In the genomic region with DNA sequence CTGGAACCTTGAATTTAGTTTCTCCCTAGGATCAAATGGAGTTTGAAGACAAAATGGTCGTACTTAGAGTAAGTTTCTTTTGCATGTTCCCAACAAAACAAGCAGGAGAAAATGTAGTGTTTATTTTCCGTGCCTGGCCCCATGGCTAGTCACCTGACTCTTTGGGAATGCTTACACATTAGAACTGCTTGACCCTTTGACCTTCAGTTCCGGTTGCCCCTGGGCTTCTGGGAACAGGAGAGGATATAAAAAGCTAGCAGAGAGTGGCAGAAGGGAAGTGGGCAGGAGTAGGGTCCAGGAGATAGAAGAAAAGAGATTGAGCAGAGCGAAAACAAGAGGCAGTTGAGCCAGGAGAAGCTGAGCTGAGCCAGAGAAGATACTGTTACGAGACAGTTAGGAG, we compare ENCODE assay signal across 9 mouse cellular contexts. TPM values are rescaled to one million over a fixed set of nuclear protein-coding genes. Genes with fewer than 3 reads are reported as not detected.
DNase-seq lines count a peak whose midpoint lies in the region; ATAC-seq and TF ChIP-seq lines count a peak whose summit lies in the region.
"Had no signal": no experiment of that assay in that cellular context is flagged by ENCODE, and none has a peak within 500 bp of the region (broad histone marks: within the 10 kb centered on the region; RNA-seq: fewer than 3 reads in every experiment).

No protein-coding gene starts in this region.

- 24% methylated on average over 5 of the region's 5 CpGs for WGBS in embryonic facial prominence, embryonic 14.5 days

- DNase-seq in 3T3-L1 (ENCODE audit: low read depth, low spot score) = peak; percentile 27
- peak; percentile 16 for DNase-seq in embryonic facial prominence, embryonic 14.5 days (ENCODE audit: low spot score)
- peak; percentile 50 for DNase-seq in kidney, postnatal 14 days
- DNase-seq in frontal cortex, postnatal 36 days (ENCODE audit: low spot score in 2 of 2) = no peak
- no peak for DNase-seq in left cerebral cortex, postnatal 25 days (ENCODE audit: low spot score in 2 of 2)
- DNase-seq in left cerebral cortex, adult 2 months (ENCODE audit: extremely low spot score in 1 of 2, low spot score in 2 of 2) = no peak

- intact Hi-C loops in left cerebral cortex, postnatal 25 days (cut with DNase I) = no loop called here
- intact Hi-C loops in left cerebral cortex, adult 2 months (cut with DNase I) = no loop called here

- TF ChIP-seq CTCF in ES-Bruce4 (IDR thresholded peaks at IDR 0.05; ENCODE audit: low read depth, low read length) = no peak
- TF ChIP-seq CTCF in left cerebral cortex, adult 2 months (IDR thresholded peaks at IDR 0.05) = no peak

- no peaks in the 10 kb centered on the region for H3K27me3 ChIP-seq in ES-Bruce4 (ENCODE audit: control insufficient read depth, insufficient read depth, low read length, poor library complexity, severe bottlenecking)
- H3K27me3 ChIP-seq in embryonic facial prominence, embryonic 14.5 days (replicated peaks; ENCODE audit: control insufficient read depth, insufficient read depth, low read length) = no peaks in the 10 kb centered on the region

- H3K27ac ChIP-seq in ES-Bruce4 (ENCODE audit: insufficient read depth, low read length) = no peak overlapping the region
- H3K27ac ChIP-seq in embryonic facial prominence, embryonic 14.5 days (replicated peaks; ENCODE audit: low read depth, low read length) = no peak overlapping the region
- H3K27ac ChIP-seq in left cerebral cortex, adult 2 months = no peak overlapping the region
- H3K27ac ChIP-seq: hindbrain, embryonic 14.5 days had no signal

- 0 out of 2 replicates have a peak, but pooled peaks have one; percentile 1 for TF ChIP-seq EP300 in ES-Bruce4 (IDR thresholded peaks at IDR 0.05; ENCODE audit: insufficient read depth, low read depth, low read length)

- H3K9ac ChIP-seq in ES-Bruce4 (ENCODE audit: low read depth, poor library complexity, severe bottlenecking) = no peak overlapping the region
- H3K9ac ChIP-seq in embryonic facial prominence, embryonic 14.5 days (ENCODE audit: low read depth, low read length) = no peak overlapping the region
- H3K9ac ChIP-seq: hindbrain, embryonic 14.5 days had no signal

- no peak for ATAC-seq in embryonic facial prominence, embryonic 14.5 days (ENCODE audit: low read depth)
- no peak for ATAC-seq in activated CD4-positive, CD25-positive, alpha-beta regulatory T cell, adult 4 months

- H3K4me1 ChIP-seq in ES-Bruce4 (ENCODE audit: control insufficient read depth, insufficient read depth, low read length) = no peaks in the 10 kb centered on the region
- H3K4me1 ChIP-seq in embryonic facial prominence, embryonic 14.5 days (ENCODE audit: control insufficient read depth, insufficient read depth, low read length) = no peaks in the 10 kb centered on the region

- H3K4me2 ChIP-seq in embryonic facial prominence, embryonic 14.5 days (ENCODE audit: low read depth, low read length) = no peak overlapping the region
- H3K4me2 ChIP-seq: hindbrain, embryonic 14.5 days had no signal

- no peak overlapping the region for H3K4me3 ChIP-seq in ES-Bruce4 (ENCODE audit: low read depth, low read length)
- H3K4me3 ChIP-seq in embryonic facial prominence, embryonic 14.5 days (ENCODE audit: low read depth, low read length) = no peak overlapping the region
- H3K4me3 ChIP-seq in left cerebral cortex, adult 2 months = no peak overlapping the region

- TF ChIP-seq POLR2A in ES-Bruce4 (IDR thresholded peaks at IDR 0.05; ENCODE audit: insufficient read depth, low read length) = no peak

- H3K36me3 ChIP-seq in ES-Bruce4 (ENCODE audit: control insufficient read depth, insufficient read depth, low read length, poor library complexity, severe bottlenecking) = no peaks in the 10 kb centered on the region
- H3K36me3 ChIP-seq in embryonic facial prominence, embryonic 14.5 days (ENCODE audit: control insufficient read depth, insufficient read depth, low read length) = no peaks in the 10 kb centered on the region

- no peaks in the 10 kb centered on the region for H3K9me3 ChIP-seq in ES-Bruce4 (replicated peaks; ENCODE audit: control insufficient read depth, insufficient read depth, low read length, poor library complexity, severe bottlenecking)
- peaks cover 7% of the 10 kb centered on the region; the same call in 1 of the 2 replicates for H3K9me3 ChIP-seq in embryonic facial prominence, embryonic 14.5 days (ENCODE audit: control insufficient read depth, low read length)

RNA-seq across cellular contexts. Expression of a gene that starts 8.0 kb away (rescaled TPM):
- polyA plus RNA-seq in ES-Bruce4 (2011; ENCODE audit: insufficient read depth, insufficient read length, low read depth, missing spikeins) = 9.7 and 11.6 TPM in 2 replicates
- 9.2 and 11.3 TPM in 2 replicates for polyA plus RNA-seq in embryonic facial prominence, embryonic 14.5 days (2014; fragmentation: Nextera tagmentation; extraction: Ambion mirVana)
- polyA plus RNA-seq in activated CD4-positive, CD25-positive, alpha-beta regulatory T cell, adult 4 months (2017; shearing (Covaris generic)) = 10 to 100 TPM in 1 of 2 experiments, 1 to 10 TPM in 1; 7.0 to 10.9 TPM
- total RNA-seq in left cerebral cortex, postnatal 25 days (2021) = 10 to 100 TPM in 1 of 2 experiments, 1 to 10 TPM in 1; 9.5 to 11.1 TPM
- total RNA-seq in left cerebral cortex, adult 2 months (2021) = 10 to 100 TPM; 12.7 to 12.8 TPM

RNA-seq across cellular contexts. Expression of a gene that starts 14.1 kb away (rescaled TPM):
- polyA plus RNA-seq in ES-Bruce4 (2011; ENCODE audit: insufficient read depth, insufficient read length, low read depth, missing spikeins) = not detected in 2 replicates
- 0.09 TPM in 1 of 2 replicates, not detected in the other for polyA plus RNA-seq in embryonic facial prominence, embryonic 14.5 days (2014; fragmentation: Nextera tagmentation; extraction: Ambion mirVana)
- polyA plus RNA-seq in activated CD4-positive, CD25-positive, alpha-beta regulatory T cell, adult 4 months (2017; shearing (Covaris generic)) = not detected
- total RNA-seq in left cerebral cortex, postnatal 25 days (2021) = under 1 TPM; 0.71 to 0.87 TPM
- total RNA-seq in left cerebral cortex, adult 2 months (2021) = under 1 TPM; 0.42 to 0.54 TPM
- polyA plus RNA-seq: hindbrain, embryonic 14.5 days had no signal

RNA-seq across cellular contexts. Expression of a gene that starts 29.5 kb away (rescaled TPM):
- not detected in 2 replicates for polyA plus RNA-seq in ES-Bruce4 (2011; ENCODE audit: insufficient read depth, insufficient read length, low read depth, missing spikeins)
- 4.1 and 4.4 TPM in 2 replicates for polyA plus RNA-seq in embryonic facial prominence, embryonic 14.5 days (2014; fragmentation: Nextera tagmentation; extraction: Ambion mirVana)
- polyA plus RNA-seq in activated CD4-positive, CD25-positive, alpha-beta regulatory T cell, adult 4 months (2017; shearing (Covaris generic)) = not detected
- total RNA-seq in left cerebral cortex, postnatal 25 days (2021) = 1 to 10 TPM in 1 of 2 experiments, under 1 TPM in 1; 0.78 to 2.2 TPM
- 1 to 10 TPM; 1.3 to 1.7 TPM for total RNA-seq in left cerebral cortex, adult 2 months (2021)

RNA-seq across cellular contexts. Expression of a gene that starts 43.5 kb away (rescaled TPM):
- polyA plus RNA-seq in ES-Bruce4 (2011; ENCODE audit: insufficient read depth, insufficient read length, low read depth, missing spikeins) = 3.3 and 4.6 TPM in 2 replicates
- 21.1 and 23.4 TPM in 2 replicates for polyA plus RNA-seq in embryonic facial prominence, embryonic 14.5 days (2014; fragmentation: Nextera tagmentation; extraction: Ambion mirVana)
- polyA plus RNA-seq in activated CD4-positive, CD25-positive, alpha-beta regulatory T cell, adult 4 months (2017; shearing (Covaris generic)) = 1 to 10 TPM; 1.8 to 2.8 TPM
- 10 to 100 TPM; 32.5 to 34.8 TPM for total RNA-seq in left cerebral cortex, postnatal 25 days (2021)
- 10 to 100 TPM; 36.7 to 41.3 TPM for total RNA-seq in left cerebral cortex, adult 2 months (2021)

RNA-seq across cellular contexts. Expression of a gene that starts 55.0 kb away (rescaled TPM):
- polyA plus RNA-seq in ES-Bruce4 (2011; ENCODE audit: insufficient read depth, insufficient read length, low read depth, missing spikeins) = 4.5 and 5.2 TPM in 2 replicates
- polyA plus RNA-seq in embryonic facial prominence, embryonic 14.5 days (2014; fragmentation: Nextera tagmentation; extraction: Ambion mirVana) = 29.5 and 35.5 TPM in 2 replicates
- polyA plus RNA-seq in activated CD4-positive, CD25-positive, alpha-beta regulatory T cell, adult 4 months (2017; shearing (Covaris generic)) = 10 to 100 TPM; 11.0 to 17.9 TPM
- total RNA-seq in left cerebral cortex, postnatal 25 days (2021) = 10 to 100 TPM; 33.3 to 43.5 TPM
- total RNA-seq in left cerebral cortex, adult 2 months (2021) = 10 to 100 TPM; 39.8 to 42.6 TPM

Comparison
In these comparisons a context has a peak if more than half of its experiments do, and no peak if none do; other contexts are left out.
1. DNase-seq: peak in 3T3-L1 (single experiment), embryonic facial prominence, embryonic 14.5 days (single experiment) and kidney, postnatal 14 days (single experiment); none in frontal cortex, postnatal 36 days (0 of 2), left cerebral cortex, postnatal 25 days (0 of 2) and left cerebral cortex, adult 2 months (0 of 2).